Mouse (Mus musculus): ENCODE measurements at regions not wholly inside any gene's neighbourhood (a gene's known extent, or its start where the extent isn't known, plus 50 kb on each side); places are given as distances from the start of the nearest gene placed in this dataset.

GRCm38 (mm10) chr1:19754346-19754745 is 545.6 kb downstream of the Tfap2b start:
- no peak overlapping the region for H3K9ac ChIP-seq (ENCODE audit: low read length)
- ATAC-seq (replicated peaks; ENCODE audit: low FRiP score) = no peak
- no peak overlapping the region for H3K27ac ChIP-seq (ENCODE audit: low read depth, low read length)
- no peak overlapping the region for H3K4me3 ChIP-seq (ENCODE audit: low read depth, low read length)
- H3K4me2 ChIP-seq (ENCODE audit: low read depth, low read length, severe bottlenecking) = no peak overlapping the region
- WGBS = 92% methylated on average over 2 of the region's 2 CpGs
- DNase-seq (ENCODE audit: low spot score) = no peak
- H3K9me3 ChIP-seq (ENCODE audit: control insufficient read depth, low read length) = no peaks in the 10 kb centered on the region
- H3K4me1 ChIP-seq (replicated peaks; ENCODE audit: control insufficient read depth, insufficient read depth, low read length) = no peaks in the 10 kb centered on the region
- H3K27me3 ChIP-seq (ENCODE audit: control insufficient read depth, insufficient read depth, low read length) = no peaks in the 10 kb centered on the region
- H3K36me3 ChIP-seq (ENCODE audit: control insufficient read depth, insufficient read depth, low read length) = no peaks in the 10 kb centered on the region

- no peak overlapping the region for H3K9ac ChIP-seq (ENCODE audit: low read length)
- DNase-seq (ENCODE audit: low spot score) = no peak
- H3K27me3 ChIP-seq (ENCODE audit: control insufficient read depth, insufficient read depth, low read length) = no peaks in the 10 kb centered on the region
- no peaks in the 10 kb centered on the region for H3K9me3 ChIP-seq (ENCODE audit: control insufficient read depth, low read length)
- 17% methylated on average over 3 of the region's 3 CpGs for whole genome bisulfite sequencing
- peak; percentile 36; the same call in 1 of the 2 replicates for ATAC-seq (replicated peaks; ENCODE audit: low FRiP score)
- no peak overlapping the region for H3K27ac ChIP-seq (ENCODE audit: low read depth, low read length)
- no peak overlapping the region for H3K4me2 ChIP-seq (ENCODE audit: low read depth, low read length, severe bottlenecking)
- H3K4me3 ChIP-seq (ENCODE audit: low read depth, low read length) = no peak overlapping the region
- H3K4me1 ChIP-seq (replicated peaks; ENCODE audit: control insufficient read depth, insufficient read depth, low read length) = no peaks in the 10 kb centered on the region
- no peaks in the 10 kb centered on the region for H3K36me3 ChIP-seq (ENCODE audit: control insufficient read depth, insufficient read depth, low read length)
Measured at GRCm38 (mm10) chr1:19757921-19758436, 549.3 kb downstream of the Tfap2b start.

- no peak overlapping the region for H3K27ac ChIP-seq (ENCODE audit: low read depth, low read length)
- H3K9ac ChIP-seq (ENCODE audit: low read length) = no peak overlapping the region
- no peaks in the 10 kb centered on the region for H3K36me3 ChIP-seq (ENCODE audit: control insufficient read depth, insufficient read depth, low read length)
- DNase-seq (ENCODE audit: low spot score) (no peak), ATAC-seq (replicated peaks; ENCODE audit: low FRiP score) (no peak)
- H3K27me3 ChIP-seq (ENCODE audit: control insufficient read depth, insufficient read depth, low read length) = no peaks in the 10 kb centered on the region
- no peaks in the 10 kb centered on the region for H3K9me3 ChIP-seq (ENCODE audit: control insufficient read depth, low read length)
- no peaks in the 10 kb centered on the region for H3K4me1 ChIP-seq (replicated peaks; ENCODE audit: control insufficient read depth, insufficient read depth, low read length)
- H3K4me2 ChIP-seq (ENCODE audit: low read depth, low read length, severe bottlenecking) = no peak overlapping the region
- no peak overlapping the region for H3K4me3 ChIP-seq (ENCODE audit: low read depth, low read length)
Measured at GRCm38 (mm10) chr1:19766879-19767278, 558.2 kb downstream of the Tfap2b start.

- Histone ChIP-seq H3K4me1 (replicated peaks; ENCODE audit: control insufficient read depth, insufficient read depth, low read length) (no peaks in the 10 kb centered on the region), H3K27ac (ENCODE audit: low read depth, low read length) (no peak overlapping the region), H3K4me3 (ENCODE audit: low read depth, low read length) (no peak overlapping the region), H3K9me3 (ENCODE audit: control insufficient read depth, low read length) (no peaks in the 10 kb centered on the region), H3K36me3 (ENCODE audit: control insufficient read depth, insufficient read depth, low read length) (no peaks in the 10 kb centered on the region), H3K9ac (ENCODE audit: low read length) (no peak overlapping the region), H3K4me2 (ENCODE audit: low read depth, low read length, severe bottlenecking) (no peak overlapping the region), H3K27me3 (ENCODE audit: control insufficient read depth, insufficient read depth, low read length) (no peaks in the 10 kb centered on the region)
- DNase-seq (ENCODE audit: low spot score) = no peak
- ATAC-seq (replicated peaks; ENCODE audit: low FRiP score) = no peak
Measured at GRCm38 (mm10) chr1:19772266-19772665, 563.6 kb downstream of the Tfap2b start.

GRCm38 (mm10) chr1:19774502-19774901 is 565.8 kb downstream of the Tfap2b start:
- no peaks in the 10 kb centered on the region for H3K27me3 ChIP-seq (ENCODE audit: control insufficient read depth, insufficient read depth, low read length)
- WGBS = 13% methylated on average over 1 of the region's 1 CpGs
- ATAC-seq (replicated peaks; ENCODE audit: low FRiP score) (no peak), DNase-seq (ENCODE audit: low spot score) (no peak)
- no peaks in the 10 kb centered on the region for H3K4me1 ChIP-seq (replicated peaks; ENCODE audit: control insufficient read depth, insufficient read depth, low read length)
- no peaks in the 10 kb centered on the region for H3K9me3 ChIP-seq (ENCODE audit: control insufficient read depth, low read length)
- H3K4me3 ChIP-seq (ENCODE audit: low read depth, low read length) = no peak overlapping the region
- no peaks in the 10 kb centered on the region for H3K36me3 ChIP-seq (ENCODE audit: control insufficient read depth, insufficient read depth, low read length)
- H3K9ac ChIP-seq (ENCODE audit: low read length) = no peak overlapping the region
- no peak overlapping the region for H3K4me2 ChIP-seq (ENCODE audit: low read depth, low read length, severe bottlenecking)
- H3K27ac ChIP-seq (ENCODE audit: low read depth, low read length) = no peak overlapping the region

GRCm38 (mm10) chr1:19777542-19777941 is 568.8 kb downstream of the Tfap2b start:
- no peaks in the 10 kb centered on the region for H3K27me3 ChIP-seq (ENCODE audit: control insufficient read depth, insufficient read depth, low read length)
- 84% methylated on average over 1 of the region's 1 CpGs for WGBS
- H3K9me3 ChIP-seq (ENCODE audit: control insufficient read depth, low read length) = no peaks in the 10 kb centered on the region
- no peaks in the 10 kb centered on the region for H3K4me1 ChIP-seq (replicated peaks; ENCODE audit: control insufficient read depth, insufficient read depth, low read length)
- ATAC-seq (replicated peaks; ENCODE audit: low FRiP score) = no peak
- no peak overlapping the region for H3K9ac ChIP-seq (ENCODE audit: low read length)
- no peak for DNase-seq (ENCODE audit: low spot score)
- H3K4me3 ChIP-seq (ENCODE audit: low read depth, low read length) = no peak overlapping the region
- no peaks in the 10 kb centered on the region for H3K36me3 ChIP-seq (ENCODE audit: control insufficient read depth, insufficient read depth, low read length)
- no peak overlapping the region for H3K27ac ChIP-seq (ENCODE audit: low read depth, low read length)
- no peak overlapping the region for H3K4me2 ChIP-seq (ENCODE audit: low read depth, low read length, severe bottlenecking)

- Histone ChIP-seq H3K9ac (ENCODE audit: low read length) (no peak overlapping the region), H3K27ac (ENCODE audit: low read depth, low read length) (no peak overlapping the region), H3K36me3 (ENCODE audit: control insufficient read depth, insufficient read depth, low read length) (no peaks in the 10 kb centered on the region), H3K4me2 (ENCODE audit: low read depth, low read length, severe bottlenecking) (no peak overlapping the region), H3K4me1 (replicated peaks; ENCODE audit: control insufficient read depth, insufficient read depth, low read length) (no peaks in the 10 kb centered on the region), H3K9me3 (ENCODE audit: control insufficient read depth, low read length) (no peaks in the 10 kb centered on the region), H3K27me3 (ENCODE audit: control insufficient read depth, insufficient read depth, low read length) (no peaks in the 10 kb centered on the region), H3K4me3 (ENCODE audit: low read depth, low read length) (no peak overlapping the region)
- DNase-seq (ENCODE audit: low spot score) (no peak), ATAC-seq (replicated peaks; ENCODE audit: low FRiP score) (no peak)
- WGBS = 81% methylated on average over 2 of the region's 2 CpGs
Measured at GRCm38 (mm10) chr1:19786971-19787370, 578.3 kb downstream of the Tfap2b start.

GRCm38 (mm10) chr1:19794124-19794523 is 585.4 kb downstream of the Tfap2b start:
- Histone ChIP-seq H3K9me3 (ENCODE audit: control insufficient read depth, low read length) (no peaks in the 10 kb centered on the region), H3K4me3 (ENCODE audit: low read depth, low read length) (no peak overlapping the region), H3K4me2 (ENCODE audit: low read depth, low read length, severe bottlenecking) (no peak overlapping the region), H3K27me3 (ENCODE audit: control insufficient read depth, insufficient read depth, low read length) (no peaks in the 10 kb centered on the region), H3K27ac (ENCODE audit: low read depth, low read length) (no peak overlapping the region), H3K9ac (ENCODE audit: low read length) (no peak overlapping the region), H3K36me3 (ENCODE audit: control insufficient read depth, insufficient read depth, low read length) (no peaks in the 10 kb centered on the region), H3K4me1 (replicated peaks; ENCODE audit: control insufficient read depth, insufficient read depth, low read length) (no peaks in the 10 kb centered on the region)
- ATAC-seq (replicated peaks; ENCODE audit: low FRiP score) (no peak), DNase-seq (ENCODE audit: low spot score) (no peak)
- WGBS = 81% methylated on average over 2 of the region's 2 CpGs

- H3K27ac ChIP-seq (ENCODE audit: low read depth, low read length) = no peak overlapping the region
- H3K36me3 ChIP-seq (ENCODE audit: control insufficient read depth, insufficient read depth, low read length) = no peaks in the 10 kb centered on the region
- DNase-seq (ENCODE audit: low spot score) (no peak), ATAC-seq (replicated peaks; ENCODE audit: low FRiP score) (no peak)
- WGBS = 72% methylated on average over 3 of the region's 3 CpGs
- H3K4me3 ChIP-seq (ENCODE audit: low read depth, low read length) = no peak overlapping the region
- no peaks in the 10 kb centered on the region for H3K4me1 ChIP-seq (replicated peaks; ENCODE audit: control insufficient read depth, insufficient read depth, low read length)
- no peak overlapping the region for H3K9ac ChIP-seq (ENCODE audit: low read length)
- no peaks in the 10 kb centered on the region for H3K27me3 ChIP-seq (ENCODE audit: control insufficient read depth, insufficient read depth, low read length)
- H3K4me2 ChIP-seq (ENCODE audit: low read depth, low read length, severe bottlenecking) = no peak overlapping the region
- H3K9me3 ChIP-seq (ENCODE audit: control insufficient read depth, low read length) = no peaks in the 10 kb centered on the region
Measured at GRCm38 (mm10) chr1:19825887-19826286, 617.2 kb downstream of the Tfap2b start.
